Mouse (Mus musculus) T-cell, adult 2 months (primary cell): ENCODE data around the gene Pde4d.

ENCODE experiments used
- DNase-seq: peaks from one replicate; pipeline ENCODE4 v3.0.0; 2022; ENCODE audit warnings: low spot score

Gene Pde4d

GRCm38 (mm10) chr13:109406341-109406740 lies 956.6 kb downstream of the Pde4d start:
- no peak for DNase-seq

- DNase-seq = no peak
Observed at GRCm38 (mm10) chr13:109407371-109407770, 957.6 kb downstream of the Pde4d start.

- no peak for DNase-seq
Observed at GRCm38 (mm10) chr13:109420426-109420825, 970.7 kb downstream of the Pde4d start.

- DNase-seq = no peak
Observed at GRCm38 (mm10) chr13:109424906-109425305, 975.2 kb downstream of the Pde4d start.

GRCm38 (mm10) chr13:109425548-109425947 lies 975.8 kb downstream of the Pde4d start:
- no peak for DNase-seq

- no peak for DNase-seq
Observed at GRCm38 (mm10) chr13:109426058-109426457, 976.3 kb downstream of the Pde4d start.

GRCm38 (mm10) chr13:109427541-109427940 lies 977.8 kb downstream of the Pde4d start:
- no peak for DNase-seq

- DNase-seq = no peak
Observed at GRCm38 (mm10) chr13:109429544-109429943, 979.8 kb downstream of the Pde4d start.

GRCm38 (mm10) chr13:109437231-109437776 lies 987.6 kb downstream of the Pde4d start:
- DNase-seq = no peak

GRCm38 (mm10) chr13:109439436-109440161 lies 989.9 kb downstream of the Pde4d start:
- no peak for DNase-seq

GRCm38 (mm10) chr13:109440331-109440730 lies 990.6 kb downstream of the Pde4d start:
- DNase-seq = peak; percentile 31

GRCm38 (mm10) chr13:109440881-109441280 lies 991.1 kb downstream of the Pde4d start:
- peak; percentile 33 for DNase-seq

- no peak for DNase-seq
Observed at GRCm38 (mm10) chr13:109441401-109441973, 991.7 kb downstream of the Pde4d start.

GRCm38 (mm10) chr13:109446138-109446537 lies 996.4 kb downstream of the Pde4d start:
- DNase-seq = no peak

- DNase-seq = no peak
Observed at GRCm38 (mm10) chr13:109448121-109448520, 998.4 kb downstream of the Pde4d start.

- no peak for DNase-seq
Observed at GRCm38 (mm10) chr13:109474344-109474743, 1024.6 kb downstream of the Pde4d start.

- no peak for DNase-seq
Observed at GRCm38 (mm10) chr13:109481446-109481845, 1031.7 kb downstream of the Pde4d start.

GRCm38 (mm10) chr13:109486166-109486565 lies 1036.4 kb downstream of the Pde4d start:
- DNase-seq = no peak

- DNase-seq = no peak
Observed at GRCm38 (mm10) chr13:109487378-109487777, 1037.6 kb downstream of the Pde4d start.

- DNase-seq = no peak
Observed at GRCm38 (mm10) chr13:109490853-109491252, 1041.1 kb downstream of the Pde4d start.

- no peak for DNase-seq
Observed at GRCm38 (mm10) chr13:109491829-109492228, 1042.1 kb downstream of the Pde4d start.

GRCm38 (mm10) chr13:109500336-109500735 lies 1050.6 kb downstream of the Pde4d start:
- no peak for DNase-seq

- no peak for DNase-seq
Observed at GRCm38 (mm10) chr13:109502796-109503195, 1053.0 kb downstream of the Pde4d start.
